Mouse (Mus musculus) forebrain, embryonic 10.5 days (tissue): Measurements from ENCODE around the gene Sema5b. TPM values are rescaled to one million over a fixed set of nuclear protein-coding genes. Genes with fewer than 3 reads are reported as not detected.

Experiments used
- DNase-seq: peaks from one replicate; pipeline ENCODE4 v3.0.0-alpha.2; 2017; ENCODE audit warnings: low spot score; ENCODE audit errors: extremely low spot score
- H3K27ac ChIP-seq: fragments of 300-500 bp; sonication (generic); 2 replicates; pipeline ENCODE4 v1.5.1; 2016; ENCODE audit warnings: mild to moderate bottlenecking
- H3K27me3 ChIP-seq: fragments of 300-500 bp; sonication (generic); 2 replicates; pipeline ENCODE4 v1.6.1; 2016; ENCODE audit warnings: mild to moderate bottlenecking; ENCODE audit not compliant: poor library complexity, severe bottlenecking
- H3K36me3 ChIP-seq: fragments of 300-500 bp; sonication (generic); replicated peaks from 2 replicates; pipeline ENCODE4 v1.6.1; 2016; ENCODE audit warnings: mild to moderate bottlenecking, moderate library complexity
- H3K4me1 ChIP-seq: fragments of 300-500 bp; sonication (generic); 2 replicates; pipeline ENCODE4 v1.6.1; 2016
- H3K4me3 ChIP-seq: fragments of 300-500 bp; sonication (generic); 2 replicates; pipeline ENCODE4 v1.5.1; 2016; ENCODE audit warnings: mild to moderate bottlenecking, moderate library complexity
- H3K9me3 ChIP-seq: fragments of 300-500 bp; sonication (generic); 2 replicates; pipeline ENCODE4 v1.6.1; 2016; ENCODE audit warnings: mild to moderate bottlenecking, moderate library complexity
- WGBS: fragments of 180-500 bp; shearing (Covaris S2); methylation state at CpG from one replicate; pipeline ENCODE4 v1.1.7; 2016; 5-methylcytosine and 5-hydroxymethylcytosine counted together
- polyA plus RNA-seq: library from polyadenylated mRNA; unstranded; fragments of >200 nt; fragmentation: Nextera tagmentation; extraction: Ambion mirVana; gene quantifications from 2 replicates; pipeline ENCODE4 v1.2.1, GENCODE M21; 2016

The Sema5b gene
- polyA plus RNA-seq, 1 experiment from 2014 or later, result 37.5 TPM

DNA sequence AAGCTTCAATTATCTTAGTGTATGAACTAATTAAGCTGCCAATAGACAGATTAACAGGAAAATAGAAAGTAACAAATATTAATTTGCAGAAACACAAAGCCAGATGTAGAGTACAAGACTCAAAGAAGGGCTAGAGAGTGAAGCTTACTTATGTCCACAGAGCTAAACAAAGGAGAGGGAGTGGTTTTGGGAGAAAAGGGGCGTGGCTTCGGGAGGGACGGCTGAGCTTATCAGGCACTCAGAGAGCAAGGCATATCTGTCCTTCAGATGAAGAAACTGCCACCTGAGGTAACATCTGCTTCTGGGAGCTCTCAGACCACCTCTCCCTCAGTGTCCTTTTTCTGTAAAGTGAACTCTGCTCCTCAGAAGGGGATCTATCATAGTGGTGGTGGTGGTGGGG lies 137.5 kb downstream of the Sema5b start:
- Histone ChIP-seq H3K4me1 (peaks cover 4% of the 10 kb centered on the region; the same call in 1 of the 2 replicates), H3K9me3 (no peaks in the 10 kb centered on the region), H3K36me3 (no peaks in the 10 kb centered on the region), H3K4me3 (no peak overlapping the region), H3K27me3 (no peaks in the 10 kb centered on the region), H3K27ac (no peak overlapping the region)
- DNase-seq, result no peak
- 44% methylated on average over 3 of the region's 3 CpGs for WGBS

DNA sequence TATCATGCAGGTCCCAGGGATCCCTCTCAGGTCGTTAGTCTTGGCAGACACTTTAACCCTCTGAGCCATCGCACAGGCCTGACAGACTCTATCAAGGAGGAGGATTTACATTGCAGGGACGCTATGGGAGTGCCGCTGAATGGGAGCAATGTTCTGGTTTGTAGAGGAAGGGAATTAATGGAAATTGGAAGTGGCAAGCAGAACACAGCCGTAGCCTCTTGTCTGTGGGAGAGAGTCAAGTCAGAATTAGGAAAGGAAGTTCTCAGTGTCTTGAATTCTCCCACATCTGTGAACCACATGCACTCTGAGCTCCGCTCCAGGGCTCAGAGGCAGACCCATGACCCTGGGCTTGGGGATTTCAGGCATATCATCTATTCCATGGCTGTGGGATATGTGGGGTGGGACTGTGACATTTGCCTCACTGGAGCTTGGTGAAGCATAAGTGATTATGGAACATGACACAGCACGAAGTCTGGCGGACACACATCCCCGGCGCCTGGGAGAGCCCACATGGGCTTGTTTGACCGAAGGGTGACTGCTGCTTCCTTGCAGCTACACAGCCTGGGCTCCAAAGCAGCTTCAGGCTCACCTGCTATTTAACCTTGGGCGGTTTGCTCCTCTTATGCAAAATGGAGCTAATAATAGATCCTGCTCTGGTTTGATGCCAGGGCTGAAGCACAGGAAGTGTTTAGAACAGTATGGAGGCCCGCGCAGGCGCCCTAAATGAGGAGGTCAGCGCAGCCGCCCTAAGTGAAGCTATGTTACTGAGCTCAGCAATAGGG lies 140.6 kb downstream of the Sema5b start:
- no peaks in the 10 kb centered on the region for H3K36me3 ChIP-seq
- no peak for DNase-seq
- WGBS, result 75% methylated on average over 17 of the region's 17 CpGs
- H3K27me3 ChIP-seq, result no peaks in the 10 kb centered on the region
- peaks cover 4% of the 10 kb centered on the region; the same call in 1 of the 2 replicates for H3K4me1 ChIP-seq
- H3K9me3 ChIP-seq, result no peaks in the 10 kb centered on the region
- no peak overlapping the region for H3K27ac ChIP-seq
- H3K4me3 ChIP-seq, result no peak overlapping the region

DNA sequence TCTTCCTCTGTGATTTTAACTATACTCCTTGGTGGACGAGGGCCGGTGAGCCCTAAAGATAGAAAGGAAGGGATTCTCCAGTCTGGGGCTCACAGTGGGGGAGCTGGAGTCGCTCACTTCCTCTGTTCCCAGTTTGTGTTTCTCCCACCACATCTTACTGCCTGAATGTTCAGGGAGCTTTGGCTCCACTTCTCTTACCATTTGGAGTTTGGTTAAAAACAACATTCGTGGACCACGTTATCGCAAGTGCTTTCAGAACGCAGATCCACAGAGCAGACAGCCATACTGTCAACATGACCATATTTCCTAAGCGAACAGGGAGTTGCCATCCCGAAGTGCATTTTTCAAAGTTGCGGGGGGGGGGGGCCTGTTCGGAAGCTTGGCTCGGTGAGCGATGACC lies 144.1 kb downstream of the Sema5b start:
- H3K27ac ChIP-seq, result no peak overlapping the region
- no peaks in the 10 kb centered on the region for H3K36me3 ChIP-seq
- WGBS, result 83% methylated on average over 13 of the region's 13 CpGs
- H3K27me3 ChIP-seq, result no peaks in the 10 kb centered on the region
- H3K4me1 ChIP-seq, result peaks cover 4% of the 10 kb centered on the region; the same call in 1 of the 2 replicates
- H3K9me3 ChIP-seq, result no peaks in the 10 kb centered on the region
- DNase-seq, result no peak
- H3K4me3 ChIP-seq, result no peak overlapping the region

DNA sequence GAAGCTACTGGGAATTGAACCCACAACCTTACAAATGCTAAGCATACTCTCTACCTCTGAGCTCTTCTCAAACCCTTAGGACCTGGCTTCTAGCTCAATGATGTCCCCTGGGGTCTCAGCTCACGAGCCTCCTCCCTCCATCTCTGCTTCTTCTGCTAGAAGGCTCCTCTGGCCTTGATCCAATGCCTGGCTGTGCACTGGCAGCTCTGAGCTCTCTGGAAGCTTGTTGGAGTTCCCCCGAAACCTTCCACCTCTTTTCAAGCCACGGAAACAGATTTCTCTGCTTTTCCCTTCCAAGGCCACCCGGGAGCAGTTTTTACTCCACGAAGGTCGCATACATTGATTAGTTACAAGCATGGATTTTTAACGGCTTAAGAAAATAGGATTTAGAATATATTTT lies 145.5 kb downstream of the Sema5b start:
- no peaks in the 10 kb centered on the region for H3K27me3 ChIP-seq
- no peak overlapping the region for H3K4me3 ChIP-seq
- 85% methylated on average over 7 of the region's 7 CpGs for WGBS
- H3K36me3 ChIP-seq, result no peaks in the 10 kb centered on the region
- peaks cover 3% of the 10 kb centered on the region; the same call in 1 of the 2 replicates for H3K4me1 ChIP-seq
- no peak for DNase-seq
- H3K27ac ChIP-seq, result no peak overlapping the region
- no peaks in the 10 kb centered on the region for H3K9me3 ChIP-seq

DNA sequence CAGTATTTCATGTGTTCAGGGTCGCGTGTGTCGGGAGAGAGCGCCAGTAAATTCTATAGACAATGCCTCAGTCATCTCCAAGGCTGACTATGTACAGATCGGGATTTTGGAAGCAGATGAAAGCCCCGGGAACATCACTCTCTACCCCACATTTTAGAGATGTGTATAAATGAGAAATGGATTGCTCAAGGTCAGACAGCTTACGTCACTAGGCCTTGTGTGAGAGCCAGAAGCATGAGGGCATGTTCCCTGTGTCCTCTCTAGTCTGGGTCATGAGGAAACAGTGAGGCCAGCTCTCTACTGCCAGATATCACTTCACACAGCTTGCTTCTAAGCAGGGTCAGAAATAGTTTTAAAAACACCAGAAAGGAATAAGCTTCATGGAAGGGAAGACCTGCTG lies 150.7 kb downstream of the Sema5b start:
- no peaks in the 10 kb centered on the region for H3K27me3 ChIP-seq
- WGBS, result 96% methylated on average over 7 of the region's 7 CpGs
- no peaks in the 10 kb centered on the region for H3K9me3 ChIP-seq
- H3K27ac ChIP-seq, result no peak overlapping the region
- no peak for DNase-seq
- no peaks in the 10 kb centered on the region for H3K4me1 ChIP-seq
- no peak overlapping the region for H3K4me3 ChIP-seq
- peaks cover 13% of the 10 kb centered on the region for H3K36me3 ChIP-seq

DNA sequence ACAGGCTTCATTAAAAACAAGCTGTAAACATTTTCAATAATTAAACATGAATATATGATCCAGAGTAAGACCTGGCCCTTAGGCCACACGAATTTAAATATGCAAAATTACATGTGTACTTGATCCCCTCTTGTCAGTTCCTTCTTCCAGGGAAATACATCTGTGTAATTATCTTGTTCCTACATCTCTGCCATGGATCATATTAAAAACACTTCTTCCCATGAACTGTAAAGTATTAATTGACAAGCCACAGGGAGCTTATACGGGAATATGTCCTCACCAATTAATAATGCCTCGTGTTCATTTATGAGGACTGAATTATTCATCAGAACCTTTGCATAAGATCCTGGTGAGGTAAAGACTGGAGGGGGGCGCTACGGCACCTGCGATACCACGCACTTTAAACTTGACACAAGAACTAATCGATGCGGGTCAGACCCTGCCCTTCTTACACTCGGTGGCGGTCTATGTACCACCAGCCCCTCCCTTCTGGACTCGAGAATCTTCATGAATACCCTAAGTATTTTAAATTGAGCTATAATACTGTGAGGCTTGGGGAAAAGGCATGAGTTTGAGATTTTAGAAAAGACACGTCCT lies 153.4 kb downstream of the Sema5b start:
- Histone ChIP-seq H3K36me3 (peaks cover 19% of the 10 kb centered on the region), H3K4me1 (no peaks in the 10 kb centered on the region), H3K27me3 (no peaks in the 10 kb centered on the region), H3K9me3 (no peaks in the 10 kb centered on the region), H3K4me3 (no peak overlapping the region), H3K27ac (no peak overlapping the region)
- 93% methylated on average over 13 of the region's 13 CpGs for WGBS
- no peak for DNase-seq

DNA sequence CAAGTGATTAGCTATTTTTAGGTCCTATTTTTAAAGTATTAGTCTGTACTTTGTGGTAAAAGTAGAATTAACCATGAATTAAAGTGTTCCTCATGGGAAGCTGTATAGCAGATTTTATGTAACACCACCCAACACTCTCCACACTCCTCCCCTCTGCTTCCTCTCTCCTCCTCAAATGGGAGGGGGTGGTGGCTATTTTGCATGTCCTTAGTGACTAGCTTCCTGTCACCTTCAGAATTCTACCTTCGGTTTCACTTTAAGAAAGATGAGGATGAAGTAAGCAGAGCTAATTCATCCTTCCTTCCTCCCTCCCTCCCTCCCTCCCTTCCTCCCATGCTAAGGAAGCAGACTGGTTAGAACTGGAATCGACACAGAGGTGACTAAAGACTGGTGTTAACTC lies 155.2 kb downstream of the Sema5b start:
- H3K36me3 ChIP-seq, result peaks cover 19% of the 10 kb centered on the region
- no peak overlapping the region for H3K4me3 ChIP-seq
- no peaks in the 10 kb centered on the region for H3K27me3 ChIP-seq
- no peaks in the 10 kb centered on the region for H3K9me3 ChIP-seq
- 84% methylated on average over 2 of the region's 2 CpGs for WGBS
- H3K4me1 ChIP-seq, result no peaks in the 10 kb centered on the region
- DNase-seq, result no peak
- no peak overlapping the region for H3K27ac ChIP-seq

DNA sequence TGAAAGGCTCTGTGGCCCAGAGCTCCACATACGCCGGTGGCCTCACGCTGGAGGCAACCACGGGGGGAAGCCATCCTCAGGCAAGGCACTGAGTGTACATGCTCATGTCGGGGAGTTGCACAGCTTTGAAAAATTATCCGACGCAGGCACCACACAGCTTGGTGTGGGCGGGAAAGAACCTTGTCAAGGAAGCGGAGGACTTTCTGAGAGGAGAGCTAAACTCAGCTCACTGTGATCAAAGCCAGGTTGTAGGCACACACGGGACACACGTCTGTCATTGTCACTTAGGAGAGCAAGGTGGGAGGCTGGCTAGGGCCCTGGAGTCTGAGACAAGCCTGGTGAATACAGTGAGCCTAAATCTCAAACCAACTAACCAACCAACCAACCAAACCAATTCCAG lies 160.9 kb downstream of the Sema5b start:
- no peaks in the 10 kb centered on the region for H3K27me3 ChIP-seq
- peaks cover 5% of the 10 kb centered on the region; the same call in 1 of the 2 replicates for H3K4me1 ChIP-seq
- WGBS, result 84% methylated on average over 11 of the region's 11 CpGs
- no peak overlapping the region for H3K4me3 ChIP-seq
- no peak for DNase-seq
- peaks cover 12% of the 10 kb centered on the region for H3K36me3 ChIP-seq
- no peaks in the 10 kb centered on the region for H3K9me3 ChIP-seq
- H3K27ac ChIP-seq, result no peak overlapping the region

DNA sequence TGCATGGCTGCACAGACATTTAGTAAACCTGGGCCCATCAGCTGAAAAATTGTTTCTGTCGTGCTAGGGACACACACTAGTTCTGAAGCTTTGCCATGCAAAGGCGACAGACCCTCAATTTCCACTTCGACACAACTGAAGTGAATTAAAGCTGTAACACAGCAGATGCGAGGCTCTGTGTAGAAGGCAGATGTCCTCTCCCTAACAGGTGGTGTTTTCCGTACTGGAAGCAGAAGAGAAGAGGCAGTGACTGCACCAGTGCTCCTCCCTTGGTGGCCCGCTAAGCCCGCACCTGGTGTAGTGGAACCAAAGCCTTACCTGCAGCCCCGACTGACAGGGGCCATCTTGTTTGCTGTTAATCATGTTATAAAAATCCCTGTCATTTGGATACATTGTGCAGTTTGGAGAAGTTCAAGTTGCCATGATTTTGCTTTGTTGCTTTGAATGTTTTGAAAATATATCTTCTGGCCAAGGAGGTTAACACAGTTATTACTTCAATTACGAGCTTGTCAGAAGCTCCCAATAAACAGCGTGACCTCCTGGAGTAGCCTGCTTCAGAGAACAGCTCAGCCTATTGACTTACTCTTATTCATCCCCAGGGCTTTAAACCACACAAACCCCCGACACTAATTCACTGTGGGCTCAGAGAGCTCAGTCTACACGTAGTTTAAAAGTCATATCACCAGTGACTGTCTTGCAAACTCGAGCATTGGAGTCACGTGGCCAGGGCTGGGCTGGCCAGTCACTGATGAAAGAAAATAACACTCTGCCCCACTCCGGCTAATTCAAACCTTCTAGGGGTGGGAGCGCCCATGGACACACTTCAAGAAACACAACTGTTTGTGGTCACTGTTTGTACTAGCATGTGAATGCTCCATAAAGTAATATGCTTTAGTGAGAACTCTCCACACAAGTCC lies 163.1 kb downstream of the Sema5b start:
- no peaks in the 10 kb centered on the region for H3K9me3 ChIP-seq
- no peaks in the 10 kb centered on the region for H3K27me3 ChIP-seq
- H3K36me3 ChIP-seq, result peaks cover 6% of the 10 kb centered on the region
- DNase-seq, result no peak
- 81% methylated on average over 16 of the region's 16 CpGs for WGBS
- H3K4me3 ChIP-seq, result no peak overlapping the region
- peaks cover 5% of the 10 kb centered on the region; the same call in 1 of the 2 replicates for H3K4me1 ChIP-seq
- H3K27ac ChIP-seq, result no peak overlapping the region

DNA sequence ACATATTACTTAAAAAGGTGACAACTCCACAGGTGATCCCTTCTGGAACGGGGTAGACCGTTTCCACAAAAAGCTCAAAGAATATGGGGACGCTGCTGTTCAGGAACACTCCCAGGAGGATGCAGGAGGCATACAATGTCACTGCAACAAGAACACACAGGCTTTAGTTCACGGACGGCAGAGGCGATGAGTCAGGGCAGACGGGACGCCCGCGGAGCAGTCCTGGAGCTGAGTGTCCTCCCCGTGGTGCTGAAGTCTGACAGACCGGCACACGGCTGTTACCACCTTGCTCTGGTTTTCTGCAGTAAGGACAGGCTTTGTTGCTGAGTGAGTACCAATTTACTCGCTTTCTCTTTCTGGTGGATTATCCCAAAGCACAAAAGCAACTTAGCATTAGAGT lies 163.9 kb downstream of the Sema5b start:
- H3K9me3 ChIP-seq, result no peaks in the 10 kb centered on the region
- 75% methylated on average over 14 of the region's 14 CpGs for WGBS
- no peak overlapping the region for H3K27ac ChIP-seq
- no peak for DNase-seq
- peaks cover 6% of the 10 kb centered on the region for H3K36me3 ChIP-seq
- H3K4me1 ChIP-seq, result peaks cover 5% of the 10 kb centered on the region; the same call in 1 of the 2 replicates
- no peak overlapping the region for H3K4me3 ChIP-seq
- H3K27me3 ChIP-seq, result no peaks in the 10 kb centered on the region

DNA sequence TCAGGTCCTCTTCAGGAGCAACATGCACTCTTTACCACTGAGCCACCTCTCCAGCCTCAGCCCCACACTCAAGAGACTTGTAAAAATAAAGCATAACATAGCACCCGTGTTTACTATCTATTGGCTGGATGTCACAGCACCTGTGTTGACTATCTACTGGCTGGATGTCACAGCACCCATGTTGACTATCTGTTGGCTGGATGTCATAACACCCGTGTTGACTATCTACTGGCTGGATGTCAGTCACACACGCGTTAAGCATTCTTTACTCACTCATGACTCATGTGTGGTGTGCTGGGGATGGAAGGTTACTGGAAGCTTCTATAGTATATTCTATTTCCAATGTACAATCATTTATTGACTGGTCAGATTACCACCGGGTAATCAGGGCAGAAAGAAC lies 166.1 kb downstream of the Sema5b start:
- no peaks in the 10 kb centered on the region for H3K27me3 ChIP-seq
- peaks cover 10% of the 10 kb centered on the region for H3K4me1 ChIP-seq
- H3K36me3 ChIP-seq, result peaks cover 6% of the 10 kb centered on the region
- no peak for DNase-seq
- H3K9me3 ChIP-seq, result no peaks in the 10 kb centered on the region
- no peak overlapping the region for H3K27ac ChIP-seq
- 88% methylated on average over 5 of the region's 5 CpGs for WGBS
- no peak overlapping the region for H3K4me3 ChIP-seq

DNA sequence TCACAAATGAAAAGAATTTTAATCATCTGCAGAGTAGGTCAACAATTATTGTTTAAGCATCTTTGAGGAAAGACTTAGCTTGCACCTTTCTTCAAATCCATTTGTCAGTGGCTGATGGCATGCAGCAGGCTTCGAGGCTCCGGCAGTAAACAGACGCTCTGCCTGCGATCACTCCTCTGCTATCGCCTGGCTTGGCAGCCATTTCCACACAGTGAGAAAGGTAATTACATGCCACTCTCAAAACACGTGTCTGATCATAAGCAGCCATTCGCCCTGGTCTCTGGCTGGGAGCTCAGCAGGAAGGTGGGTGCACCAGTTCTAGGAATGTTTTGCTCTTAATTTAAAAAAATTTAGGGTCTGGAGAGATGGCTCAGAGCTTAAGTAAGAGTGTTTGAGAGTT lies 170.1 kb downstream of the Sema5b start:
- 81% methylated on average over 7 of the region's 7 CpGs for WGBS
- DNase-seq, result no peak
- Histone ChIP-seq H3K27me3 (no peaks in the 10 kb centered on the region), H3K9me3 (no peaks in the 10 kb centered on the region), H3K4me3 (no peak overlapping the region), H3K27ac (no peak overlapping the region), H3K36me3 (peaks cover 3% of the 10 kb centered on the region), H3K4me1 (peaks cover 10% of the 10 kb centered on the region)
